Mouse (Mus musculus): ENCODE data around the gene Actn1. TPM values are rescaled to one million over a fixed set of nuclear protein-coding genes. Genes with fewer than 3 reads are reported as not detected.

The Actn1 gene
- polyA plus RNA-seq, 1 experiment from 2014 or later = 10.3 TPM

DNA sequence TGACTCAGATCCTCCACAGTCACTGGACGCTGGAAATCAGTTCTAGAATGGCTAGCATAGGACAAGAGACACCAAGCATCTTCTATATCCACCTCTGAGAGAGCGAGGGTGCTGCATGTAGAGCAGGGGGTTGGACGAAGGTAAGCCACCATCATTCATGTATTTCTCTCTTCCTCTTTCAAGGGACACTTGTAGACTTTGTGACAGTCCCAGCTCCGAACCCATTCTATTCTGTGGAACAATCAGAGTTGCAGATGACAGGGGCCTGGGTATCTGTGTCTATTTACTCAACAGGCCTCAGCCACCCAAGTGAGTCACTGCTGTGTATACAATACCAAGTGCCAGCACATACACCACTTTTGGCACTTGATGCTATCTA, 27.3 kb downstream of the Actn1 start:
- no peak for ATAC-seq (ENCODE audit: low read depth)
- Histone ChIP-seq H3K27me3 (ENCODE audit: control insufficient read depth, insufficient read depth, low read length) (no peaks in the 10 kb centered on the region), H3K9ac (replicated peaks; ENCODE audit: low read depth, low read length) (no peak overlapping the region), H3K4me1 (ENCODE audit: control insufficient read depth, insufficient read depth, low read length) (peaks cover 19% of the 10 kb centered on the region), H3K27ac (ENCODE audit: low read depth, low read length) (no peak overlapping the region), H3K4me2 (ENCODE audit: low read depth, low read length) (no peak overlapping the region), H3K9me3 (ENCODE audit: control insufficient read depth, low read length) (no peaks in the 10 kb centered on the region), H3K4me3 (ENCODE audit: low read depth, low read length) (no peak overlapping the region), H3K36me3 (ENCODE audit: control insufficient read depth, insufficient read depth, low read length) (no peaks in the 10 kb centered on the region)
- 94% methylated on average over 4 of the region's 4 CpGs for WGBS

- 89% methylated on average over 9 of the region's 9 CpGs for WGBS
- H3K9me3 ChIP-seq (ENCODE audit: control insufficient read depth, low read length) = no peaks in the 10 kb centered on the region
- H3K27ac ChIP-seq (ENCODE audit: low read depth, low read length) = no peak overlapping the region
- no peaks in the 10 kb centered on the region for H3K27me3 ChIP-seq (ENCODE audit: control insufficient read depth, insufficient read depth, low read length)
- H3K4me2 ChIP-seq (ENCODE audit: low read depth, low read length) = no peak overlapping the region
- H3K9ac ChIP-seq (replicated peaks; ENCODE audit: low read depth, low read length) = no peak overlapping the region
- no peak overlapping the region for H3K4me3 ChIP-seq (ENCODE audit: low read depth, low read length)
- peaks cover 19% of the 10 kb centered on the region for H3K4me1 ChIP-seq (ENCODE audit: control insufficient read depth, insufficient read depth, low read length)
- no peak for ATAC-seq (ENCODE audit: low read depth)
- no peaks in the 10 kb centered on the region for H3K36me3 ChIP-seq (ENCODE audit: control insufficient read depth, insufficient read depth, low read length)
Measured at GRCm38 (mm10) chr12:80232076-80232839, 27.9 kb downstream of the Actn1 start.

GRCm38 (mm10) chr12:80231317-80231716, 28.9 kb downstream of the Actn1 start:
- Histone ChIP-seq H3K4me1 (ENCODE audit: control insufficient read depth, insufficient read depth, low read length) (peaks cover 19% of the 10 kb centered on the region), H3K27me3 (ENCODE audit: control insufficient read depth, insufficient read depth, low read length) (no peaks in the 10 kb centered on the region), H3K27ac (ENCODE audit: low read depth, low read length) (no peak overlapping the region), H3K4me2 (ENCODE audit: low read depth, low read length) (no peak overlapping the region), H3K9ac (replicated peaks; ENCODE audit: low read depth, low read length) (no peak overlapping the region), H3K9me3 (ENCODE audit: control insufficient read depth, low read length) (no peaks in the 10 kb centered on the region), H3K36me3 (ENCODE audit: control insufficient read depth, insufficient read depth, low read length) (no peaks in the 10 kb centered on the region), H3K4me3 (ENCODE audit: low read depth, low read length) (no peak overlapping the region)
- WGBS = 39% methylated on average over 5 of the region's 5 CpGs
- no peak for ATAC-seq (ENCODE audit: low read depth)

- Histone ChIP-seq H3K4me1 (ENCODE audit: control insufficient read depth, insufficient read depth, low read length) (peaks cover 19% of the 10 kb centered on the region), H3K27ac (ENCODE audit: low read depth, low read length) (no peak overlapping the region), H3K27me3 (ENCODE audit: control insufficient read depth, insufficient read depth, low read length) (no peaks in the 10 kb centered on the region), H3K4me3 (ENCODE audit: low read depth, low read length) (no peak overlapping the region), H3K36me3 (ENCODE audit: control insufficient read depth, insufficient read depth, low read length) (no peaks in the 10 kb centered on the region), H3K4me2 (ENCODE audit: low read depth, low read length) (no peak overlapping the region), H3K9ac (replicated peaks; ENCODE audit: low read depth, low read length) (no peak overlapping the region), H3K9me3 (ENCODE audit: control insufficient read depth, low read length) (no peaks in the 10 kb centered on the region)
- 71% methylated on average over 5 of the region's 5 CpGs for WGBS
- no peak for ATAC-seq (ENCODE audit: low read depth)
Measured at GRCm38 (mm10) chr12:80230854-80231253, 29.3 kb downstream of the Actn1 start.

DNA sequence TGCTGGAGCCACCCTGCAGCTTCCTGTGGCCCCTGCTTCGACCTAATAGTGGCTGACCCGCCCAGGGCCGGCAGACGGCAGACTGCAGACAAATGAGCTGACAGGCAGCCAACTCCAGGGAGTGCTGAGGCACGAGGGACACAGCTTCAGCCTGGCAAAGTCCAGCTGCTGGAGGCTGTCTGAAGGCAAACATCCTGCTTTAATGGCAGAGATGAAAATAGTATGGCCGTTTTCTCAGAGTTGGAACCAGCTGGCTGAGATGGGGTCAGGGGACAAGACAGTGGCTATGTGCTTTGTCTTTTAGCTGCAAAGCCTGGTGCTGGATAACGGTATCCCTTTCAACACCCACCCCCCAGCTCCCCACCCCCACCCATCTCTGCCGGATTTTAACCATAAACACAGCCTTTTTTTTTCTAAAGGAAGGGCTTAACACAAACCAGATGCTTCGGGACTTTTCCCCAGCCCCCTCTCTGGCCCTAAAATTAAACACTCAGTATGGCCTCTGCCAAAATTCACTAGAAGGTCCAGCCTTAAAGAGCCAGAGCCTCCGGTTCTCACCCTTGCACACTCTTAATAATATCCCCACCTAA, 30.0 kb downstream of the Actn1 start:
- H3K4me2 ChIP-seq (ENCODE audit: low read depth, low read length) = no peak overlapping the region; the same call in 1 of the 2 replicates
- no peak overlapping the region for H3K9ac ChIP-seq (replicated peaks; ENCODE audit: low read depth, low read length)
- 5% methylated on average over 10 of the region's 10 CpGs for WGBS
- ATAC-seq (ENCODE audit: low read depth) = peak; percentile 57; the same call in 1 of the 2 replicates
- peak overlapping the region; percentile 69 for H3K27ac ChIP-seq (ENCODE audit: low read depth, low read length)
- H3K4me1 ChIP-seq (ENCODE audit: control insufficient read depth, insufficient read depth, low read length) = peaks cover 19% of the 10 kb centered on the region
- H3K36me3 ChIP-seq (ENCODE audit: control insufficient read depth, insufficient read depth, low read length) = no peaks in the 10 kb centered on the region
- no peaks in the 10 kb centered on the region for H3K27me3 ChIP-seq (ENCODE audit: control insufficient read depth, insufficient read depth, low read length)
- no peaks in the 10 kb centered on the region for H3K9me3 ChIP-seq (ENCODE audit: control insufficient read depth, low read length)
- no peak overlapping the region for H3K4me3 ChIP-seq (ENCODE audit: low read depth, low read length)

DNA sequence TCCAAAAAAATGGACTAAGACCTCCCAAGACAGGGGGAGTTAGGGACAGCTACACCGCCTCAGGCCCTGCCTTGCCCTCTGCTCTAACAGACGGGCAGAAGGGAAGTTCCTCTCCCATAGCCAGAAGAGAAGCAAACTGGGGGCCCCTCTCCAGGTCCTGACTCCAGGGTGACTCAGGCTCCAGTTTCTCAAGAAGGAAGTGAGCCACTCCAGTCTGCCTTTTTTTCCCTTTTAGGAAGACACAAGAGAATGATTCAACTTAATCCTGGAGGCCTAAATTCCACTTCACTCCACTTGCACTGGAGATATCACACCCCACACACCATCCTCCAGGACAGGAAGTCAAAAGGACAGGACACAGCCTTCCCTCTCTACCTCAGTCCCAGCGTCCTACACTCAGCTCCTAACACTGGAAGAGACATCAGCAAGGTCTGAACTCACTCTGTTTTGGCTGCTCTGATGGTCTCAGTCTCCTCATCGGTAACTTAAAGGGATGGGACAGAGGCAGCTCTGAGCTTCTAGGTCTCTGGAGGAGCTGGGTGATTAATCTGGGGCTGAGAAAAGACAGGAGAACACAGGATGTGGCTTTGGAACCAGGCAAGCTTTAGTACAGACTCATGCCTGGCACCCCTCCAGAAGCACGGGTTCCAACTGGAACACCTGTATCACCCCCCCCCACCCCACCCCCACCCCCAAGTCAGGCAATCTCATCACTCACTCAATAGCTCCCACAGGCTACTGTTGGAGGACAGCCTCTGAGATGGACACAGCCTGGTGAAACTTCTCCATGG, 31.0 kb downstream of the Actn1 start:
- Histone ChIP-seq H3K9me3 (ENCODE audit: control insufficient read depth, low read length) (no peaks in the 10 kb centered on the region), H3K27ac (ENCODE audit: low read depth, low read length) (peak overlapping the region; percentile 28; the same call in 1 of the 2 replicates), H3K36me3 (ENCODE audit: control insufficient read depth, insufficient read depth, low read length) (no peaks in the 10 kb centered on the region), H3K4me1 (ENCODE audit: control insufficient read depth, insufficient read depth, low read length) (peaks cover 19% of the 10 kb centered on the region), H3K9ac (replicated peaks; ENCODE audit: low read depth, low read length) (no peak overlapping the region), H3K4me3 (ENCODE audit: low read depth, low read length) (no peak overlapping the region), H3K4me2 (ENCODE audit: low read depth, low read length) (no peak overlapping the region), H3K27me3 (ENCODE audit: control insufficient read depth, insufficient read depth, low read length) (no peaks in the 10 kb centered on the region)
- WGBS = 68% methylated on average over 5 of the region's 5 CpGs
- ATAC-seq (ENCODE audit: low read depth) = no peak

- H3K27me3 ChIP-seq (ENCODE audit: control insufficient read depth, insufficient read depth, low read length) = no peaks in the 10 kb centered on the region
- no peaks in the 10 kb centered on the region for H3K36me3 ChIP-seq (ENCODE audit: control insufficient read depth, insufficient read depth, low read length)
- ATAC-seq (ENCODE audit: low read depth) = no peak
- H3K9me3 ChIP-seq (ENCODE audit: control insufficient read depth, low read length) = no peaks in the 10 kb centered on the region
- H3K9ac ChIP-seq (replicated peaks; ENCODE audit: low read depth, low read length) = no peak overlapping the region
- WGBS = 71% methylated on average over 5 of the region's 5 CpGs
- peaks cover 22% of the 10 kb centered on the region for H3K4me1 ChIP-seq (ENCODE audit: control insufficient read depth, insufficient read depth, low read length)
- H3K4me3 ChIP-seq (ENCODE audit: low read depth, low read length) = no peak overlapping the region
- H3K4me2 ChIP-seq (ENCODE audit: low read depth, low read length) = no peak overlapping the region
- H3K27ac ChIP-seq (ENCODE audit: low read depth, low read length) = no peak overlapping the region
Measured at GRCm38 (mm10) chr12:80228356-80228755, 31.8 kb downstream of the Actn1 start.

DNA sequence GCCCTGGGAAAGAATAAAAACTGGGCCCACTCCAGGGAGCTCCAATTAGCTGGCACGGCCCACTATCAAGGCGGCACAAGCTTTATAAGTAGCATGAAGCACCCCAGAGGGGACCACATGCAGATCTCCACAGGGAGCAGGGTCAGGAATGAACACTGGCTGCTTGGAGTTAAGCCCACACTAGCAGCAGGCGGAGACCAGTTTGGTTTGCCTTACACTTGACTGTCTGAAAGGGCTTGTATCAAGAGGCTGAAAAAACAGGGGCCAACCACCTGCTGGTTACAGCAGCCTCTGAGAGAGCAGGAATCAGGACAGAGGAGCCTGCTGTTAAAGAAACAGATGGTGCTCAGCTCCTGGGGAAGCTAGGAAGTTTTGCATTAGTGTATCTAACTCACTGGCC, 32.3 kb downstream of the Actn1 start:
- 15% methylated on average over 3 of the region's 3 CpGs for WGBS
- Histone ChIP-seq H3K4me3 (ENCODE audit: low read depth, low read length) (no peak overlapping the region), H3K27me3 (ENCODE audit: control insufficient read depth, insufficient read depth, low read length) (no peaks in the 10 kb centered on the region), H3K4me1 (ENCODE audit: control insufficient read depth, insufficient read depth, low read length) (peaks cover 23% of the 10 kb centered on the region), H3K9me3 (ENCODE audit: control insufficient read depth, low read length) (no peaks in the 10 kb centered on the region), H3K4me2 (ENCODE audit: low read depth, low read length) (no peak overlapping the region), H3K27ac (ENCODE audit: low read depth, low read length) (no peak overlapping the region), H3K9ac (replicated peaks; ENCODE audit: low read depth, low read length) (no peak overlapping the region), H3K36me3 (ENCODE audit: control insufficient read depth, insufficient read depth, low read length) (no peaks in the 10 kb centered on the region)
- ATAC-seq (ENCODE audit: low read depth) = peak; percentile 48; the same call in 1 of the 2 replicates

GRCm38 (mm10) chr12:80226101-80226500, 34.1 kb downstream of the Actn1 start:
- no peak overlapping the region for H3K4me2 ChIP-seq (ENCODE audit: low read depth, low read length)
- no peaks in the 10 kb centered on the region for H3K9me3 ChIP-seq (ENCODE audit: control insufficient read depth, low read length)
- no peak overlapping the region for H3K27ac ChIP-seq (ENCODE audit: low read depth, low read length)
- peaks cover 20% of the 10 kb centered on the region for H3K4me1 ChIP-seq (ENCODE audit: control insufficient read depth, insufficient read depth, low read length)
- H3K9ac ChIP-seq (replicated peaks; ENCODE audit: low read depth, low read length) = no peak overlapping the region
- H3K27me3 ChIP-seq (ENCODE audit: control insufficient read depth, insufficient read depth, low read length) = no peaks in the 10 kb centered on the region
- 81% methylated on average over 2 of the region's 2 CpGs for WGBS
- ATAC-seq (ENCODE audit: low read depth) = no peak
- H3K4me3 ChIP-seq (ENCODE audit: low read depth, low read length) = no peak overlapping the region
- no peaks in the 10 kb centered on the region for H3K36me3 ChIP-seq (ENCODE audit: control insufficient read depth, insufficient read depth, low read length)
